Mouse (Mus musculus) neural tube, embryonic 12.5 days (tissue): ENCODE measurements around the gene 1700109H08Rik. TPM values are rescaled to one million over a fixed set of nuclear protein-coding genes. Genes with fewer than 3 reads are reported as not detected.

Experiments
- ATAC-seq: fragments of 200-750 bp; cut with Nextera tagmentation; 2 replicates; pipeline ENCODE4 v1.8.0; 2017; ENCODE audit warnings: low read depth, mild to moderate bottlenecking, moderate TSS enrichment, moderate library complexity; ENCODE audit not compliant: low FRiP score
- H3K27ac ChIP-seq: fragments of 300-500 bp; sonication (generic); 2 replicates; pipeline ENCODE4 v1.5.1; 2016
- H3K27me3 ChIP-seq: fragments of 300-500 bp; sonication (generic); replicated peaks from 2 replicates; pipeline ENCODE4 v1.6.1; 2016; ENCODE audit warnings: mild to moderate bottlenecking
- H3K36me3 ChIP-seq: fragments of 300-500 bp; sonication (generic); 2 replicates; pipeline ENCODE4 v1.6.1; 2016; ENCODE audit warnings: mild to moderate bottlenecking
- H3K4me1 ChIP-seq: fragments of 300-500 bp; sonication (generic); 2 replicates; pipeline ENCODE4 v1.6.1; 2016
- H3K4me2 ChIP-seq: fragments of 300-500 bp; sonication (generic); replicated peaks from 2 replicates; pipeline ENCODE4 v1.6.1; 2016; ENCODE audit warnings: mild to moderate bottlenecking
- H3K4me3 ChIP-seq: fragments of 300-500 bp; sonication (generic); 2 replicates; pipeline ENCODE4 v1.5.1; 2016
- H3K9ac ChIP-seq: fragments of 300-500 bp; sonication (generic); 2 replicates; pipeline ENCODE4 v1.6.1; 2016; ENCODE audit warnings: mild to moderate bottlenecking
- H3K9me3 ChIP-seq: fragments of 300-500 bp; sonication (generic); 2 replicates; pipeline ENCODE4 v1.6.1; 2016; ENCODE audit warnings: mild to moderate bottlenecking
- WGBS: fragments of 180-500 bp; shearing (Covaris S2); methylation state at CpG from one replicate; pipeline ENCODE4 v1.1.7; 2016; 5-methylcytosine and 5-hydroxymethylcytosine counted together
- polyA plus RNA-seq: library from polyadenylated mRNA; unstranded; fragments of >200 nt; fragmentation: Nextera tagmentation; extraction: Ambion mirVana; gene quantifications from 2 replicates; pipeline ENCODE4 v1.2.1, GENCODE M21; 2016

The 1700109H08Rik gene
- polyA plus RNA-seq, 1 experiment from 2014 or later = 4.1 TPM

GRCm38 (mm10) chr5:3546226-3546625 is 25.1 kb upstream of the 1700109H08Rik start:
- ATAC-seq = no peak
- WGBS = 87% methylated on average over 1 of the region's 1 CpGs
- Histone ChIP-seq H3K4me1 (peaks cover 12% of the 10 kb centered on the region), H3K27ac (no peak overlapping the region), H3K9me3 (no peaks in the 10 kb centered on the region), H3K36me3 (peaks cover 4% of the 10 kb centered on the region; the same call in 1 of the 2 replicates), H3K9ac (no peak overlapping the region), H3K27me3 (no peaks in the 10 kb centered on the region), H3K4me2 (no peak overlapping the region), H3K4me3 (no peak overlapping the region)

- ATAC-seq = no peak
- no peaks in the 10 kb centered on the region for H3K4me1 ChIP-seq
- no peak overlapping the region for H3K4me2 ChIP-seq
- H3K4me3 ChIP-seq = no peak overlapping the region
- no peak overlapping the region for H3K9ac ChIP-seq
- peaks cover 14% of the 10 kb centered on the region for H3K36me3 ChIP-seq
- no peaks in the 10 kb centered on the region for H3K27me3 ChIP-seq
- H3K27ac ChIP-seq = no peak overlapping the region
- 93% methylated on average over 1 of the region's 1 CpGs for WGBS
- no peaks in the 10 kb centered on the region for H3K9me3 ChIP-seq
Measured at GRCm38 (mm10) chr5:3551481-3551880, 19.9 kb upstream of the 1700109H08Rik start.

- Histone ChIP-seq H3K9me3 (no peaks in the 10 kb centered on the region), H3K4me2 (no peak overlapping the region), H3K27me3 (no peaks in the 10 kb centered on the region), H3K27ac (no peak overlapping the region), H3K4me3 (no peak overlapping the region), H3K9ac (no peak overlapping the region), H3K36me3 (peaks cover 27% of the 10 kb centered on the region), H3K4me1 (no peaks in the 10 kb centered on the region)
- 95% methylated on average over 2 of the region's 2 CpGs for WGBS
- no peak for ATAC-seq
Measured at GRCm38 (mm10) chr5:3554198-3554597, 17.2 kb upstream of the 1700109H08Rik start.

GRCm38 (mm10) chr5:3574825-3575224 is 3.5 kb downstream of the 1700109H08Rik start:
- 93% methylated on average over 2 of the region's 2 CpGs for WGBS
- no peak overlapping the region for H3K4me3 ChIP-seq
- no peaks in the 10 kb centered on the region for H3K27me3 ChIP-seq
- H3K4me2 ChIP-seq = no peak overlapping the region
- no peak for ATAC-seq
- peaks cover 95% of the 10 kb centered on the region for H3K36me3 ChIP-seq
- no peak overlapping the region for H3K9ac ChIP-seq
- no peak overlapping the region for H3K27ac ChIP-seq
- 0 out of 2 replicates have a peak, but pooled peaks cover 4% of the 10 kb centered on the region for H3K9me3 ChIP-seq
- no peaks in the 10 kb centered on the region for H3K4me1 ChIP-seq

- Histone ChIP-seq H3K4me3 (no peak overlapping the region), H3K9me3 (0 out of 2 replicates have a peak, but pooled peaks cover 4% of the 10 kb centered on the region), H3K4me2 (no peak overlapping the region), H3K4me1 (no peaks in the 10 kb centered on the region), H3K9ac (no peak overlapping the region), H3K27me3 (no peaks in the 10 kb centered on the region), H3K36me3 (peaks cover 82% of the 10 kb centered on the region), H3K27ac (no peak overlapping the region)
- WGBS = 89% methylated on average over 2 of the region's 2 CpGs
- no peak for ATAC-seq
Measured at GRCm38 (mm10) chr5:3577939-3578338, 6.6 kb downstream of the 1700109H08Rik start.

GRCm38 (mm10) chr5:3579066-3579465 is 7.7 kb downstream of the 1700109H08Rik start:
- Histone ChIP-seq H3K4me1 (no peaks in the 10 kb centered on the region), H3K9ac (no peak overlapping the region), H3K27me3 (no peaks in the 10 kb centered on the region), H3K36me3 (peaks cover 81% of the 10 kb centered on the region), H3K9me3 (0 out of 2 replicates have a peak, but pooled peaks cover 4% of the 10 kb centered on the region), H3K4me2 (no peak overlapping the region), H3K27ac (no peak overlapping the region), H3K4me3 (no peak overlapping the region)
- whole genome bisulfite sequencing = 96% methylated on average over 7 of the region's 7 CpGs
- ATAC-seq = no peak

- under 1% methylated on average over 50 of the region's 50 CpGs for WGBS
- peak; percentile 98 for ATAC-seq
- Histone ChIP-seq H3K9me3 (no peaks in the 10 kb centered on the region), H3K9ac (peak within 1 kb of the TSS; percentile 66), H3K27ac (no peak within 1 kb of the TSS), H3K36me3 (peaks cover 14% of the 10 kb centered on the region), H3K4me1 (peaks cover 15% of the 10 kb centered on the region), H3K4me2 (peak within 1 kb of the TSS; percentile 88), H3K4me3 (peak within 1 kb of the TSS; percentile 70), H3K27me3 (no peaks in the 10 kb centered on the region)
Measured at GRCm38 (mm10) chr5:3595693-3596398, 24.5 kb downstream of the 1700109H08Rik start, which contains the start of gene Pex1. Gene Pex1, plus strand, starts transcription at chr5:3596066.

GRCm38 (mm10) chr5:3596399-3596766 is 25.0 kb downstream of the 1700109H08Rik start, which contains the start of gene Rbm48:
Gene Rbm48, minus strand, starts transcription at chr5:3596585.
- peak; percentile 87 for ATAC-seq
- WGBS = under 1% methylated on average over 31 of the region's 31 CpGs
- peak within 1 kb of the TSS; percentile 88 for H3K4me2 ChIP-seq
- H3K36me3 ChIP-seq = peaks cover 8% of the 10 kb centered on the region
- H3K4me3 ChIP-seq = peak within 1 kb of the TSS; percentile 70
- no peaks in the 10 kb centered on the region for H3K9me3 ChIP-seq
- no peaks in the 10 kb centered on the region for H3K27me3 ChIP-seq
- H3K27ac ChIP-seq = no peak within 1 kb of the TSS
- H3K9ac ChIP-seq = peak within 1 kb of the TSS; percentile 66
- peaks cover 15% of the 10 kb centered on the region for H3K4me1 ChIP-seq

- ATAC-seq = no peak
Measured at GRCm38 (mm10) chr5:3597171-3597570, 25.8 kb downstream of the 1700109H08Rik start.

GRCm38 (mm10) chr5:3598766-3599165 is 27.4 kb downstream of the 1700109H08Rik start:
- Histone ChIP-seq H3K4me3 (no peak overlapping the region), H3K9ac (no peak overlapping the region), H3K9me3 (no peaks in the 10 kb centered on the region), H3K27me3 (no peaks in the 10 kb centered on the region), H3K36me3 (no peaks in the 10 kb centered on the region), H3K4me2 (no peak overlapping the region), H3K4me1 (peaks cover 15% of the 10 kb centered on the region), H3K27ac (no peak overlapping the region)
- ATAC-seq = no peak
- WGBS = 93% methylated on average over 5 of the region's 5 CpGs

More at GRCm38 (mm10) chr5:3597171-3597570, 25.8 kb downstream of the 1700109H08Rik start:
- Histone ChIP-seq H3K4me2 (peak overlapping the region; percentile 57), H3K27me3 (no peaks in the 10 kb centered on the region), H3K4me3 (peak overlapping the region; percentile 70; the same call in 1 of the 2 replicates), H3K9ac (peak overlapping the region; percentile 62; the same call in 1 of the 2 replicates), H3K4me1 (peaks cover 15% of the 10 kb centered on the region), H3K36me3 (0 out of 2 replicates have a peak, but pooled peaks cover under 1% of the 10 kb centered on the region), H3K9me3 (no peaks in the 10 kb centered on the region), H3K27ac (no peak overlapping the region)

GRCm38 (mm10) chr5:3600298-3600697 is 28.9 kb downstream of the 1700109H08Rik start:
- Histone ChIP-seq H3K9ac (no peak overlapping the region), H3K36me3 (peaks cover 7% of the 10 kb centered on the region; the same call in 1 of the 2 replicates), H3K4me2 (no peak overlapping the region), H3K27me3 (no peaks in the 10 kb centered on the region), H3K4me1 (peaks cover 6% of the 10 kb centered on the region), H3K9me3 (no peaks in the 10 kb centered on the region), H3K27ac (no peak overlapping the region), H3K4me3 (no peak overlapping the region)
- 83% methylated on average over 1 of the region's 1 CpGs for WGBS
- ATAC-seq = no peak

GRCm38 (mm10) chr5:3600790-3601189 is 29.4 kb downstream of the 1700109H08Rik start:
- H3K27me3 ChIP-seq = no peaks in the 10 kb centered on the region
- ATAC-seq = no peak

More at GRCm38 (mm10) chr5:3600790-3601189, 29.4 kb downstream of the 1700109H08Rik start:
- WGBS = 94% methylated on average over 3 of the region's 3 CpGs
- peaks cover 11% of the 10 kb centered on the region for H3K36me3 ChIP-seq
- no peak overlapping the region for H3K9ac ChIP-seq
- no peak overlapping the region for H3K27ac ChIP-seq
- H3K9me3 ChIP-seq = no peaks in the 10 kb centered on the region
- H3K4me2 ChIP-seq = no peak overlapping the region
- no peak overlapping the region for H3K4me3 ChIP-seq
- 0 out of 2 replicates have a peak, but pooled peaks cover 3% of the 10 kb centered on the region for H3K4me1 ChIP-seq
